Mouse (Mus musculus): Measurements from ENCODE around the gene Stx7. TPM values are rescaled to one million over a fixed set of nuclear protein-coding genes. Genes with fewer than 3 reads are reported as not detected.
A peak's percentile ranks its signal among the peaks of the same experiment; 100 is the strongest.

Gene Stx7
- polyA plus RNA-seq, 1 experiment from 2014 or later = 313 TPM

DNA sequence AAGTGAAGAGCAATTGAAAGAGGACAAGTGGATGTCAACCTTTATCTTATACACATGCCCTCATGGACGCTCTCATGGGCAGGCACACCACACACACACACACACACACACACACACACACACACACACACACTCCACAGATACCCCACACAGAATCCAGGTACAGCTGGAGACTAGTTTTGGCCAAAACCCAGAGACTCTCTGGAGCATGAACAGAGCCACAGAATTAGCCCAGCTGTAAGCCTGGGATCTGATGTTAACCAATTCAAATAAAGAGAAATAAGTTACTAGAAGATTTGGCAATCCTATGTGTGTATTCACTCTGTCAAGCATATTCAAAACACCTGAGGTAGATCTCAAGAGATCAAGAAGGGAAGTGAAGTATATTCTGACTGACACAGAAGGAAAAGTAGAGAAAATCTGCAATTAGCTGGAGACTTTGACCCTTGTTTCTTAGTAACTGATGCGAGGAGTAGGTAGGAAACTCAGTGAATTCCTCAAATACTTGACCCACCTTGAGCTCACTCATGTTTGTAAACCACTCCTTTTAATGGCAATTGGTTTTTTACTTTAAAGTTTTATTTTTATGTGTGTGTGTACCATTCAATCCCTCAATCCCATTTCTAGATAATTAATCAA, 10.4 kb upstream of the Stx7 start:
- H3K36me3 ChIP-seq = no peaks in the 10 kb centered on the region
- ATAC-seq (ENCODE audit: low FRiP score, low read depth) = no peak
- no peak overlapping the region for H3K4me2 ChIP-seq
- WGBS = 89% methylated on average over 2 of the region's 2 CpGs
- no peaks in the 10 kb centered on the region for H3K9me3 ChIP-seq
- H3K27ac ChIP-seq (replicated peaks) = no peak overlapping the region
- no peaks in the 10 kb centered on the region for H3K4me1 ChIP-seq (replicated peaks)
- no peak overlapping the region for H3K9ac ChIP-seq
- no peak overlapping the region for H3K4me3 ChIP-seq
- H3K27me3 ChIP-seq = no peaks in the 10 kb centered on the region

DNA sequence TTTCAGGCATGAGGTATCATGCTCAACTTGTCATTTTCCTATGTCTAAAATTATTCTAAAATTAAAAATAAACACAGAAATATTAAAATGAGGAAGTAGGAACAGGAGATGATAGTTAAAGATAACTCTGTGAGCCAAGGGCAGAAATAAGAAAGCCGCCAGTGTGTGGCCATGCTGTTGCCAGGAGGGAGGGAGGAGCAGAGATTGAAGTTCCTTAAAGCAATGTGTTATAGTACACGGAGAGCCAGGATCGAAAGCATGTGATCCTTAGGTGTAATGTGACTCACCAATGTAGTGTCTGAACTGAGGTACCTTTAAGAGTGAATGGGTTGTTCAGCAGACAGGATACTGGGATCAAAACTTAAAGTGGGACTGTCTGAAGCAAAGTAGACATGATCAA, 6.4 kb upstream of the Stx7 start:
- ATAC-seq (ENCODE audit: low FRiP score, low read depth) = no peak
- Histone ChIP-seq H3K9me3 (no peaks in the 10 kb centered on the region), H3K4me3 (no peak overlapping the region), H3K27ac (replicated peaks) (no peak overlapping the region), H3K4me2 (no peak overlapping the region), H3K4me1 (replicated peaks) (no peaks in the 10 kb centered on the region), H3K36me3 (no peaks in the 10 kb centered on the region), H3K27me3 (no peaks in the 10 kb centered on the region), H3K9ac (no peak overlapping the region)
- WGBS = 84% methylated on average over 3 of the region's 3 CpGs

DNA sequence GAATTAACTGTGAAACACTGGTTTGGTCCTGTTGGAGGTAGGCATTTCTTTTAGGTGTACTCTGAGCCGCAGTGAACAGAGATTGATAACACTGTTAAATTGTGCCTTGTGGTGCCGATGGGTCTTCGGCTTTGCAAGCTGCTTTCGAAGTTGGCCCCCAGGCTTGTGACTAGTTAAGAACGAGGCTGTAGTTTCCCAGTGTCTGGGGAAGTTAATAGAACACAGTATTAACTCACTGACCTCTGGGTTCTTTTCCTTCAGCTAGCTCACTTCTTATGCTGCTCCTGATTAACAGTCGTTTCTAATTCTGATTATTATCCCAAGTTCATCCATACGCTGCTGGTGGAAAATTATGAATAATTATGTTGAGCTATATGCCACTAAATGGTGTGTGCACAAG, 984 bp downstream of the Stx7 start:
- peak overlapping the region; percentile 95 for H3K4me3 ChIP-seq
- ATAC-seq (ENCODE audit: low FRiP score, low read depth) = no peak
- peak overlapping the region; percentile 83 for H3K9ac ChIP-seq
- H3K4me1 ChIP-seq (replicated peaks) = peaks cover 22% of the 10 kb centered on the region
- peaks cover under 1% of the 10 kb centered on the region; the same call in 1 of the 2 replicates for H3K36me3 ChIP-seq
- H3K9me3 ChIP-seq = no peaks in the 10 kb centered on the region
- peak overlapping the region; percentile 71 for H3K4me2 ChIP-seq
- no peak overlapping the region for H3K27ac ChIP-seq (replicated peaks)
- no peaks in the 10 kb centered on the region for H3K27me3 ChIP-seq
- WGBS = 31% methylated on average over 7 of the region's 7 CpGs

DNA sequence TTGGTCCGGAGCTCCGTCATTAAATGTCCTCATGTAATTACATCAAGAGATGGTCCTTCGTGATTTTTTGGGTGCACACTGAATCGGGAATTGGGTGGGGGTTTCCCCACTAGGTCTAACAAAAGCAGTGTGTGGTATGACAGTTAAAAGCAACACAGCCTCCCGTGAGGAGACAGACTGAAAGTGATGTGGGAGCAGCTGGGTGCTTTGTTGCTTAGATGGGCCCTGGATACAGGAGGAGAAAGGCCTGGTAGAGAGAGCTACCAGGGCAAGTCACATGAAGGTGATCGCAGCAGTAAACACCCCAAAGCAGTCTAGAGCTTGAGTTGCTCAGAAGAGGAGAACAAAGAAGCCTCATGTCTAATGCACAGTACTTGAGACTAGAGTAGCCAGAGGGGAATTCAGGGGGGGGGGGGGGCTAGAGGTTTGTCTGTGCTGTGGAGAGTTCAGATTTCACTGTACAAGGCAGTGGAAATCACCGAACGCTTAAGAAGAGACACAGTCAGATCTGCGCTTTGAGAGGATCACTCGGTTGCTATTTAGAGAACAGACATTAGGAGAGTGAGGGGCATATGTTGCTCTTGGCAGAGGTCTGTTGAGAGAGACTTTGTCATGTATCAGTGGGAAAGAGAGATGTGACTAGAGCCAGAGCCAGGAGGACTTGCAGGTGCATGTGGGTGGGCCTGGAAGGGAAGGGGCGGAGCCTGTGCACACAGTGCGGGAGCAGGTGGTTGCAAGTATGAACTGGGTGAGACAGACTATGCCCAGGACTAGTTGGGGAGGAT, 9.6 kb downstream of the Stx7 start:
- Histone ChIP-seq H3K9me3 (no peaks in the 10 kb centered on the region), H3K27me3 (no peaks in the 10 kb centered on the region), H3K36me3 (peaks cover 36% of the 10 kb centered on the region), H3K4me2 (no peak overlapping the region), H3K4me3 (no peak overlapping the region), H3K27ac (replicated peaks) (no peak overlapping the region), H3K9ac (no peak overlapping the region), H3K4me1 (replicated peaks) (0 out of 2 replicates have a peak, but pooled peaks cover 7% of the 10 kb centered on the region)
- 94% methylated on average over 12 of the region's 12 CpGs for WGBS
- peak; percentile 54 for ATAC-seq (ENCODE audit: low FRiP score, low read depth)

DNA sequence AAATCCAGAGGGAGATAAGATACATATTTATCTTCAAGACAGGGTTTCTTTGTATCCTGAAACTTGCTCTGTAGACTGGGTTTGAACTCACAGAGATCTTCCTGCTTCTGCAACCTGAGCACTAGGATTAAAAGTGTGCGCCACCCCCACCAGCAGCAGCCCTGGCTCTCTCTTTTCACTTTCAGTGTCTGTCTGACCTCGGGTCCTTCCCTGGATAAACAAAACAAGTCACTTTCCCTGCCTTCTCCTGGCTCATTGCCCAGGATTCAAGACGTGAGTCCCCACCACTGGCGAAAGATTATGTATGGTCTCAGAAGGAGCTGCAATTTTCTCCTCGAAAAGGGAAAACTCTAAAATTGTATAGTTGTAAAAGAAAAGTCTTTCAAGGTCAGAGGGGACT, 10.5 kb downstream of the Stx7 start:
- no peak for ATAC-seq (ENCODE audit: low FRiP score, low read depth)
- peaks cover 36% of the 10 kb centered on the region for H3K36me3 ChIP-seq
- no peak overlapping the region for H3K4me3 ChIP-seq
- H3K27me3 ChIP-seq = no peaks in the 10 kb centered on the region
- H3K27ac ChIP-seq (replicated peaks) = no peak overlapping the region
- H3K9ac ChIP-seq = no peak overlapping the region
- WGBS = 66% methylated on average over 5 of the region's 5 CpGs
- peaks cover 12% of the 10 kb centered on the region for H3K4me1 ChIP-seq (replicated peaks)
- no peak overlapping the region for H3K4me2 ChIP-seq
- no peaks in the 10 kb centered on the region for H3K9me3 ChIP-seq

DNA sequence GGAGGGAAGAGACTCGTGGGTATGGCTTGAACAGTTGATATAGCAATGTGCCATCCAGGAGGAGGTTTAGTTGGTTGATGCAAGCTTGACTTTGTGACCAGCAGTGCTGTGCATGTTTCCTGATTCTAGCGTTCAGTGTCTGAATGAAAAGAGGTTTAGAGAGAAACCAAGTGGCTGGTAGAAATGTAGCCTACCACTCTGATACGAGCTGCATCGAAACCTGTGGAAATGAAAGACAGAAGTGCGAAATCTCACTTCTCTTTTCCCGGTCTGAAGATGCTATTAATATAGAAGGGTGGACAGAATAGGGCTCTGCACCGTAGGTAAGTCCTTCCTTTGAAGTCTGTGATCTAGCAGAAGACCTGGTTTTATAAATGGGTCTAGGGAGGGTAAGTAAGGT, 11.2 kb downstream of the Stx7 start:
- H3K27ac ChIP-seq (replicated peaks) = no peak overlapping the region
- 91% methylated on average over 7 of the region's 7 CpGs for WGBS
- H3K27me3 ChIP-seq = no peaks in the 10 kb centered on the region
- H3K9ac ChIP-seq = no peak overlapping the region
- H3K36me3 ChIP-seq = peaks cover 33% of the 10 kb centered on the region
- H3K4me1 ChIP-seq (replicated peaks) = peaks cover 17% of the 10 kb centered on the region
- H3K4me3 ChIP-seq = no peak overlapping the region
- H3K4me2 ChIP-seq = no peak overlapping the region
- H3K9me3 ChIP-seq = no peaks in the 10 kb centered on the region
- no peak for ATAC-seq (ENCODE audit: low FRiP score, low read depth)

DNA sequence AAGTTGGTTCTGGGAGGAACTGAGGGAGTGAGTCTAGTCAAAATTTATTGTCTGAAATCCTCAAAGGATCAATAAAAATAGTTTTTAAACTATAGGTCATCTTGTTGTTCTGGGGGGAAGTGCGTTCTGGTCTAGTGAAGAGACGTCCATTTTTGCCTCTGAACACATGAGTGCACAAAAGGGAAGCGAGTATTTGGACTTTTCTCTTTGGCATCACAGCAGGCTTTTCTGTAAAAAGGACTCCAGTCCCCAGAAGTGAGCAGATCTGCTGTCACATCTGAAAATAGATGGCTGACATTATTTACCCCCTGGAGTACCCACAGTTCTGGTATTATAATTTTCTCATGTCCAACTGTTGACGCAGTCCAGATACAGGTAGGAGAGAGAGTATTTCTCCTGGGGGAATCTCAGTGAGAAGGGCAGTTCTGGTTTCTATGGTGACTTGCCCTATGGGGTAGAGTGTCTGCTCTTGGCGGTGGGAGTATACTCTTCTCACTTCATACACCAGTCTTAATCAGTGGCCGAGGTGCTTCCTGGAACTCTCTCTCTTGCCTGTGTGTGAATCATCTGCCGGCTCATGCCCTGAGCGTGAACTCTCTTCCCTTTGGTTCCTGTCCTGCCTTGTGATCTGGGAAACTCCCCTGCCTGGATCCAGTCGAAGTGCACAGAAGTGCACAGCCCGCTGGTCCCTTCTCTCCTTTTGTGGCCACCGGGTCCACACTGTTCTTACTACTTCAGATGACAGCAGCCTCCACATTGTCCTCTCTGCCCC, 15.2 kb downstream of the Stx7 start:
- H3K36me3 ChIP-seq = 0 out of 2 replicates have a peak, but pooled peaks cover 3% of the 10 kb centered on the region
- H3K4me3 ChIP-seq = no peak overlapping the region
- ATAC-seq (ENCODE audit: low FRiP score, low read depth) = peak; percentile 42; the same call in 1 of the 2 replicates
- H3K4me2 ChIP-seq = no peak overlapping the region
- H3K9me3 ChIP-seq = no peaks in the 10 kb centered on the region
- no peaks in the 10 kb centered on the region for H3K27me3 ChIP-seq
- peaks cover 24% of the 10 kb centered on the region for H3K4me1 ChIP-seq (replicated peaks)
- WGBS = 19% methylated on average over 11 of the region's 11 CpGs
- no peak overlapping the region for H3K9ac ChIP-seq
- H3K27ac ChIP-seq (replicated peaks) = no peak overlapping the region

DNA sequence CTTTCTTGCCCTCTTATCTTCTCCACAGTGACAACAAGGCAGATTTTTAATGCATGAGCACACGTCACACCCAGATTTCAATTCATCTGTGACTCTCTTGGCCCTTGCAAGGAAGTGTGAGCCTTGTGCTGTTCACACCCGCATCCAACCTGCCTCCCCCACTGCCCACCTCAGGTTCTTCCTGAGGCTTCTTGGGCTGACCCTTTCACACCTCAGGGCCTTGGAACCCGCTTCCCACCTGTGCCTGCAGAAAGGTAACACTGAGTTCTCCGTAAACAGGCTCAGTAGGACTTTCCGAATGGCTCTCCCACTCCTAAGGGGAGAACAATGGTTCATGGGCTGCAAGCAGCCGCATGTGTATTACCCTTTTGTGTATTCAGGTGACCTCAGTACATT, 15.8 kb downstream of the Stx7 start:
- Histone ChIP-seq H3K27me3 (no peaks in the 10 kb centered on the region), H3K4me2 (no peak overlapping the region), H3K27ac (replicated peaks) (no peak overlapping the region), H3K9ac (no peak overlapping the region), H3K9me3 (no peaks in the 10 kb centered on the region), H3K4me1 (replicated peaks) (peaks cover 24% of the 10 kb centered on the region), H3K36me3 (no peaks in the 10 kb centered on the region), H3K4me3 (no peak overlapping the region)
- WGBS = 37% methylated on average over 6 of the region's 6 CpGs
- no peak for ATAC-seq (ENCODE audit: low FRiP score, low read depth)

DNA sequence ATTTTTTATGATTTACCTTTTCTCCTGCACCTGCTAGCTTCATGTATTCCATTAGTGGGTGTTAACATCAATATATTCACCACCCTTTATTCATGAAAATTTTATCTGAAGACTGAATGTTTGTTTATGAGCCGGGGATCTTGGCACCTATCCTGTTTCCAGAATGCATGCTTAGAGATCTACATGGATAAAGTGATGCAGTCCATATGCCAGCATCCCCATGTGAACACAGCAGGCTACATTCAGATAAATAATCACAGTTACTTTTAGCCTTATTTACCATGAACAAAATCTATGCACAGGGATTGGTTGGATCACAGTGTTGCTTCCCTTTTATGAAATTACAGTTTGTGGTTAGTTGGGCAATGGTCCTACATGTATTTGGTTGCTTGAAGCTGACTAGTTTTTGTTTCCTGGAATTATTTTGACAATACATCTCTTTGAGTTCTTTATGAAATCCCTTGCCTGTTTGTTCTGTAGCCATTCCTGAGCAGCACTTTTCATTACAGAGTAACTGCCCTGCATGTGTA, 16.5 kb downstream of the Stx7 start:
- WGBS = 33% methylated on average over 1 of the region's 1 CpGs
- Histone ChIP-seq H3K9ac (no peak overlapping the region), H3K4me2 (no peak overlapping the region), H3K36me3 (no peaks in the 10 kb centered on the region), H3K4me1 (replicated peaks) (peaks cover 24% of the 10 kb centered on the region), H3K27me3 (no peaks in the 10 kb centered on the region), H3K4me3 (no peak overlapping the region), H3K9me3 (no peaks in the 10 kb centered on the region), H3K27ac (replicated peaks) (no peak overlapping the region)
- no peak for ATAC-seq (ENCODE audit: low FRiP score, low read depth)

DNA sequence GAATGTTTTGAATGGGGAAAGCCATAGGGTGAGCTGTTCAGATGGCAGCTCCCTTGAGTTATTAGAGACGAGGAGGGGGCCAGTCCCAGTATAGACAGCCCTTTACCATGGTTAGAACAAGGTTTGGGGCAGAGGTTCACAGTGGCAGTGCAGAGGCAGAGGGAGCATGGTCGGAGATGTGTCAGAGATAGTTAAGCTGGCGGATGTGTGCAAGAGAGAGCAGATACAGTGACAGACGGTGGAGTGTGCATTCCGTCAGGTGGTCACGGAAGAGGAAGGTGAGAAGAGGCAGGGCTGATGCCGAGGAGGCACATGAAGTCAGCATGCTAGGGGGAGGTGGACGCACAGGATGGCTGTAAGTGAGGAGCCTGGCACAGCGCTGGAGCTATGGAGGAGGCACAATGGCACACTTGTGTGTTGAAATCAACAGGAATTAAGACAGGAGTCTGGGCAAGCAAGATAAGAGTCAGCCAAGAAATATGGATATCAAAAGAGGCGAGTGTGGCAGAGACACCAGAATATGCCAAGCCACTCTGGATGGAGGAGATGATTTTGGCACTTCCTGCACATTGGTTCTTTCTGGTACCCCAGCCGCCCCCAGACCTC, 19.0 kb downstream of the Stx7 start:
- WGBS = 90% methylated on average over 11 of the region's 11 CpGs

DNA sequence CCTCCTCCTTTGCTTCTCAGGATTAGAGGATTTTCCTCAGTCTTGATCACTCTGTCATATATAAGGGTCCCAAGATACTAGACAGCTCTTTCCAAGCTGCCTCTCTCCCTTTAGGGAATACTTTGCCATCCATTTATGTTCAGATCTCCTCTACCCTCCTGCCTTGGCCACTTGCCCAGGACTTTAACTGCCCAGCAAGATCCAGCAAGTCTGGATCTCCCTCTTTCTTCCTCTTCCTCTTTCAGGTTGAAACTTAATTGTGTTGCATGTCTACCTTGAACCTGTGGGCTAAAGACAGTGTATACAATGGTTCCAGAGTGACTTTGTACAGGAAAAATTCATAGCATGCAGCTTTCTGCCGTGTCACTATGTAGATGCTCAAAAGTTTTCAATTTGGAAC, 19.8 kb downstream of the Stx7 start:
- Histone ChIP-seq H3K36me3 (no peaks in the 10 kb centered on the region), H3K4me1 (replicated peaks) (peaks cover 18% of the 10 kb centered on the region), H3K4me3 (no peak overlapping the region), H3K27ac (replicated peaks) (no peak overlapping the region), H3K27me3 (no peaks in the 10 kb centered on the region), H3K9me3 (no peaks in the 10 kb centered on the region), H3K4me2 (no peak overlapping the region), H3K9ac (no peak overlapping the region)
- no peak for ATAC-seq (ENCODE audit: low FRiP score, low read depth)
- 98% methylated on average over 1 of the region's 1 CpGs for WGBS

More for the DNA sequence above, 19.0 kb downstream of the Stx7 start:
- Histone ChIP-seq H3K4me2 (no peak overlapping the region), H3K27ac (replicated peaks) (no peak overlapping the region), H3K4me3 (no peak overlapping the region), H3K9ac (no peak overlapping the region), H3K9me3 (no peaks in the 10 kb centered on the region), H3K27me3 (no peaks in the 10 kb centered on the region), H3K36me3 (no peaks in the 10 kb centered on the region), H3K4me1 (replicated peaks) (peaks cover 18% of the 10 kb centered on the region)
- ATAC-seq (ENCODE audit: low FRiP score, low read depth) = no peak
